Mouse (Mus musculus): ENCODE measurements around the gene Fcf1.

- no peak for TF ChIP-seq E2F4 (IDR thresholded peaks at IDR 0.05; ENCODE audit: insufficient read depth)
- TF ChIP-seq POLR2A (IDR thresholded peaks at IDR 0.05; ENCODE audit: insufficient read length, low read depth), result no peak
- no peak for TF ChIP-seq MYOG (IDR thresholded peaks at IDR 0.05; ENCODE audit: control insufficient read depth in 1 of 3, insufficient read depth in 1 of 3, insufficient read length in 2 of 3, low read depth in 2 of 3)
These were observed 38.5 kb upstream of the Fcf1 start for GRCm38 (mm10) chr12:84932210-84932609.

All from myocyte (in vitro differentiated cells).